29 mouse cellular contexts compared by ENCODE assay signal in genomic region chr2:115493020-115493419, GRCm38 (mm10).
DNase-seq lines count a peak whose midpoint lies in the region; ATAC-seq lines count a peak whose summit lies in the region.
"Had no signal": no experiment of that assay in that cellular context is flagged by ENCODE, and none has a peak within 500 bp of the region (broad histone marks: within the 10 kb centered on the region; RNA-seq: fewer than 3 reads in every experiment).

No protein-coding gene starts in this region.

- WGBS in limb, embryonic 11.5 days: 24% methylated on average over 2 of the region's 2 CpGs
- WGBS in limb, embryonic 10.5 days: 45% methylated on average over 2 of the region's 2 CpGs
- WGBS in embryonic facial prominence, embryonic 10.5 days: 32% methylated on average over 2 of the region's 2 CpGs

- H3K27ac ChIP-seq in limb, embryonic 11.5 days (replicated peaks; ENCODE audit: low read depth, low read length): no peak overlapping the region
- H3K27ac ChIP-seq in limb, embryonic 10.5 days: no peak overlapping the region
- H3K27ac ChIP-seq in embryonic facial prominence, embryonic 10.5 days (replicated peaks): no peak overlapping the region
- H3K27ac ChIP-seq: embryonic facial prominence, embryonic 13.5 days; forebrain, embryonic 13.5 days; heart, embryonic 15.5 days; hindbrain, embryonic 10.5 days; hindbrain, embryonic 13.5 days; intestine, embryonic 15.5 days had no signal

- H3K36me3 ChIP-seq in limb, embryonic 11.5 days (ENCODE audit: control insufficient read depth, insufficient read depth, low read length): no peaks in the 10 kb centered on the region
- peaks cover 6% of the 10 kb centered on the region for H3K36me3 ChIP-seq in limb, embryonic 10.5 days
- no peaks in the 10 kb centered on the region; the same call in 1 of the 2 replicates for H3K36me3 ChIP-seq in embryonic facial prominence, embryonic 10.5 days (replicated peaks)
- H3K36me3 ChIP-seq: embryonic facial prominence, embryonic 13.5 days; G1E; heart, embryonic 12.5 days; heart, embryonic 15.5 days; hindbrain, embryonic 10.5 days; hindbrain, embryonic 13.5 days; intestine, embryonic 15.5 days had no signal

- H3K9me3 ChIP-seq in limb, embryonic 11.5 days (ENCODE audit: control insufficient read depth, low read length): no peaks in the 10 kb centered on the region
- H3K9me3 ChIP-seq in limb, embryonic 10.5 days (replicated peaks): 0 out of 2 replicates have a peak, but pooled peaks cover 4% of the 10 kb centered on the region
- H3K9me3 ChIP-seq in embryonic facial prominence, embryonic 10.5 days: peaks cover 4% of the 10 kb centered on the region; the same call in 1 of the 2 replicates
- H3K9me3 ChIP-seq: forebrain, embryonic 13.5 days; G1E; heart, embryonic 15.5 days; hindbrain, embryonic 10.5 days; intestine, embryonic 15.5 days had no signal

- no peak overlapping the region for H3K9ac ChIP-seq in limb, embryonic 11.5 days (ENCODE audit: low read length)
- H3K9ac ChIP-seq: embryonic facial prominence, embryonic 13.5 days; forebrain, embryonic 13.5 days; heart, embryonic 12.5 days; heart, embryonic 15.5 days; hindbrain, embryonic 13.5 days; intestine, embryonic 15.5 days had no signal

- H3K27me3 ChIP-seq in limb, embryonic 11.5 days (ENCODE audit: control insufficient read depth, insufficient read depth, low read length): no peaks in the 10 kb centered on the region
- 0 out of 2 replicates have a peak, but pooled peaks cover 5% of the 10 kb centered on the region for H3K27me3 ChIP-seq in limb, embryonic 10.5 days (ENCODE audit: low read depth, poor library complexity, severe bottlenecking)
- H3K27me3 ChIP-seq in embryonic facial prominence, embryonic 10.5 days (replicated peaks; ENCODE audit: low read depth, poor library complexity, severe bottlenecking): no peaks in the 10 kb centered on the region
- H3K27me3 ChIP-seq: CH12.LX; embryonic facial prominence, embryonic 13.5 days; forebrain, embryonic 13.5 days; heart, embryonic 12.5 days; heart, embryonic 15.5 days; hindbrain, embryonic 13.5 days; intestine, embryonic 15.5 days; Patski had no signal

- no peak overlapping the region for H3K4me2 ChIP-seq in limb, embryonic 11.5 days (ENCODE audit: low read depth, severe bottlenecking)
- H3K4me2 ChIP-seq: embryonic facial prominence, embryonic 13.5 days; forebrain, embryonic 13.5 days; heart, embryonic 12.5 days; heart, embryonic 15.5 days; hindbrain, embryonic 13.5 days; intestine, embryonic 15.5 days had no signal

- no peak overlapping the region for H3K4me3 ChIP-seq in limb, embryonic 11.5 days (ENCODE audit: low read depth, low read length)
- H3K4me3 ChIP-seq in limb, embryonic 10.5 days: no peak overlapping the region
- no peak overlapping the region for H3K4me3 ChIP-seq in embryonic facial prominence, embryonic 10.5 days
- H3K4me3 ChIP-seq: embryonic facial prominence, embryonic 13.5 days; erythroblast, embryonic 14.5 days; forebrain, embryonic 13.5 days; heart, embryonic 12.5 days; heart, embryonic 15.5 days; hindbrain, embryonic 10.5 days; hindbrain, embryonic 13.5 days; intestine, embryonic 15.5 days had no signal

- H3K4me1 ChIP-seq in limb, embryonic 11.5 days (ENCODE audit: control insufficient read depth, insufficient read depth, low read length): no peaks in the 10 kb centered on the region
- H3K4me1 ChIP-seq in limb, embryonic 10.5 days: peaks cover 8% of the 10 kb centered on the region
- no peaks in the 10 kb centered on the region for H3K4me1 ChIP-seq in embryonic facial prominence, embryonic 10.5 days
- H3K4me1 ChIP-seq: embryonic facial prominence, embryonic 13.5 days; heart, embryonic 12.5 days; heart, embryonic 15.5 days; hindbrain, embryonic 10.5 days; hindbrain, embryonic 13.5 days; intestine, embryonic 15.5 days had no signal

- DNase-seq in limb, embryonic 11.5 days (ENCODE audit: low spot score): peak; percentile 47
- DNase-seq in limb, embryonic 10.5 days (ENCODE audit: low spot score): no peak
- DNase-seq in embryo, embryonic 10.5 days (ENCODE audit: low spot score): peak; percentile 62
- peak; percentile 27 for DNase-seq in embryonic facial prominence, embryonic 10.5 days (ENCODE audit: low spot score)
- no peak for DNase-seq in frontal cortex, postnatal 14 days (ENCODE audit: low spot score in 2 of 2)
- DNase-seq in urinary bladder, postnatal 10 days (ENCODE audit: low spot score): no peak
- DNase-seq: adrenal gland, postnatal 10 days; adrenal gland, postnatal 36 days; B cell, adult 2 months; cerebellum, adult 18-20 months; cerebellum, adult 9-10 months; cerebellum, postnatal 14 days; gastrocnemius, postnatal 25 days; heart, adult 18-20 months; heart, postnatal 10 days; heart, postnatal 36 days had no signal

- ATAC-seq in limb, embryonic 11.5 days (ENCODE audit: insufficient number of reproducible peaks, low FRiP score, low TSS enrichment, low read depth): 0 out of 2 replicates have a peak, but pooled peaks have one; percentile 21
- ATAC-seq: forebrain, embryonic 13.5 days; forebrain, embryonic 16.5 days; hindbrain, embryonic 16.5 days; intestine, embryonic 15.5 days; Patski had no signal

Comparison
In these comparisons a context has a peak if more than half of its experiments do, and no peak if none do; other contexts are left out.
1. DNase-seq: peak in limb, embryonic 11.5 days (single experiment), embryo, embryonic 10.5 days (single experiment) and embryonic facial prominence, embryonic 10.5 days (single experiment); none in limb, embryonic 10.5 days (single experiment), frontal cortex, postnatal 14 days (0 of 2) and urinary bladder, postnatal 10 days (single experiment).